Comparison of ENCODE assay signal across 10 mouse cellular contexts in the genomic region with DNA sequence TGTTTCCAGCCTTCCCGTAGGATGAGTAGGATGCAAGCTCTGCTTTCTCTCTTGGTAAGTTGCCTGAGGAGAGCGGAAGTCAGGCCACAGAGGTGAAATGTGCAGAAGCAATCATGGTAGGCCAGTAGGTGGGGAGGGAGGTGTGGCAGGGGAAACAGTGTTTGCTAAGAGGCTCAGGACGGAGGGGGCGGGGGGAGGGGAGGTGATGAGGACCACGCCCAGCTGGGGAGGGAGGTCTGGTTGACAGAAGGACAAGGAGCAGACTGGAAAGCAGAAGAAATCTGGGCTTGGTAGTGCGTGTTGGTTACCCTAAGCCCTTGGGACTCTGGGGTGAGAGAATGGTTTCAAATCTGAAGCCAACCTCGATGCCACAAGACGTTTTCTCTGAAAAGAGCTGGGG. TPM values are rescaled to one million over a fixed set of nuclear protein-coding genes. Genes with fewer than 3 reads are reported as not detected.
A peak's percentile ranks its signal among the peaks of the same experiment; 100 is the strongest.
DNase-seq lines count a peak whose midpoint lies in the region; ATAC-seq and TF ChIP-seq lines count a peak whose summit lies in the region.
"Had no signal": no experiment of that assay in that cellular context is flagged by ENCODE, and none has a peak within 500 bp of the region (broad histone marks: within the 10 kb centered on the region; RNA-seq: fewer than 3 reads in every experiment).

No protein-coding gene starts in this region.

- H3K4me2 ChIP-seq in stomach, embryonic 15.5 days: no peak overlapping the region

- TF ChIP-seq RAD21 in MEL (IDR thresholded peaks at IDR 0.05; ENCODE audit: low read depth, low read length): no peak

- no peaks in the 10 kb centered on the region for H3K27me3 ChIP-seq in MEL (ENCODE audit: control insufficient read depth in 1 of 2, insufficient read depth in 2 of 2, low read length in 2 of 2)
- no peaks in the 10 kb centered on the region for H3K27me3 ChIP-seq in stomach, embryonic 15.5 days (replicated peaks)

- H3K27ac ChIP-seq in MEL (ENCODE audit: control insufficient read depth, low read depth, low read length): no peak overlapping the region
- H3K27ac ChIP-seq in stomach, embryonic 15.5 days: peak overlapping the region; percentile 22; the same call in 1 of the 2 replicates

- H3K4me3 ChIP-seq in MEL (ENCODE audit: control insufficient read depth in 1 of 2, insufficient read depth in 1 of 2, low read depth in 2 of 2, low read length in 2 of 2): no peak overlapping the region
- H3K4me3 ChIP-seq in stomach, embryonic 15.5 days (replicated peaks): no peak overlapping the region
- H3K4me3 ChIP-seq: megakaryocyte, embryonic 14.5 days had no signal

- TF ChIP-seq POLR2A in MEL (IDR thresholded peaks at IDR 0.05; ENCODE audit: control insufficient read depth in 1 of 2, insufficient read depth in 1 of 2, low read depth in 1 of 2, low read length in 2 of 2, poor library complexity in 1 of 2): no peak

- no peak for TF ChIP-seq CTCF in MEL (IDR thresholded peaks at IDR 0.05 in 2 of 3, conservative IDR thresholded peaks at IDR 0.05 in 1 of 3; ENCODE audit: control insufficient read depth in 1 of 3, insufficient read depth in 1 of 3, low read depth in 2 of 3, low read length in 3 of 3, poor library complexity in 1 of 3, severe bottlenecking in 1 of 3)

- H3K9me3 ChIP-seq in MEL (replicated peaks; ENCODE audit: insufficient read depth, low read length): no peaks in the 10 kb centered on the region
- no peaks in the 10 kb centered on the region for H3K9me3 ChIP-seq in stomach, embryonic 15.5 days

- H3K79me2 ChIP-seq in MEL (ENCODE audit: control insufficient read depth, insufficient read depth, low read length, poor library complexity): no peaks in the 10 kb centered on the region

- H3K9ac ChIP-seq in MEL (ENCODE audit: control insufficient read depth, low read depth, low read length, poor library complexity, severe bottlenecking): no peak overlapping the region
- no peak overlapping the region for H3K9ac ChIP-seq in stomach, embryonic 15.5 days

- H3K4me1 ChIP-seq in MEL (ENCODE audit: control insufficient read depth in 1 of 2, insufficient read depth in 2 of 2, low read length in 2 of 2): peaks cover 0 to 7% of the 10 kb centered on the region in 2 experiments; a peak in 3 of 4 replicates
- peaks cover 9% of the 10 kb centered on the region for H3K4me1 ChIP-seq in stomach, embryonic 15.5 days

- DNase-seq in 3134 (ENCODE audit: extremely low read depth, insufficient read length, low spot score) (peak; percentile 63), MEL (ENCODE audit: low read depth, low spot score) (peak; percentile 62)
- DNase-seq in kidney, postnatal 36 days: peak; percentile 46 to 60
- no peak for DNase-seq in frontal cortex, postnatal 25 days (ENCODE audit: low spot score in 2 of 2)
- no peak for DNase-seq in cerebellum, adult 11-12 months
- no peak for DNase-seq in right cerebral cortex, postnatal 10 days (ENCODE audit: low spot score in 2 of 2)

- peaks cover 0 to 2% of the 10 kb centered on the region in 2 experiments; a peak in 2 of 4 replicates for H3K36me3 ChIP-seq in MEL (ENCODE audit: control insufficient read depth in 1 of 2, insufficient read depth in 2 of 2, low read length in 2 of 2)
- no peaks in the 10 kb centered on the region for H3K36me3 ChIP-seq in stomach, embryonic 15.5 days

- no peak for TF ChIP-seq EP300 in MEL (IDR thresholded peaks at IDR 0.05; ENCODE audit: low read depth in 1 of 2, low read length in 2 of 2)

- peak; percentile 80 for ATAC-seq in granulocyte monocyte progenitor cell, adult 5-6 weeks (replicated peaks; ENCODE audit: poor library complexity, severe bottlenecking)
- peak; percentile 25; the same call in 1 of the 2 replicates for ATAC-seq in stomach, embryonic 15.5 days (ENCODE audit: insufficient read depth, low FRiP score, low read depth)

- WGBS in stomach, embryonic 15.5 days: 23% methylated on average over 8 of the region's 8 CpGs

TF ChIP-seq in MEL, 35 proteins besides CTCF, POLR2A, EP300 and RAD21:
- TF ChIP-seq MYC (IDR thresholded peaks at IDR 0.05; ENCODE audit: low read depth, low read length): no peak
- TF ChIP-seq BHLHE40 (IDR thresholded peaks at IDR 0.05; ENCODE audit: borderline replicate concordance, low read depth, low read length): no peak
- TF ChIP-seq SMC3 (IDR thresholded peaks at IDR 0.05; ENCODE audit: low read depth, low read length): no peak
- TF ChIP-seq ZNF384 (IDR thresholded peaks at IDR 0.05; ENCODE audit: low read depth, low read length): no peak
- TF ChIP-seq ZC3H11A (IDR thresholded peaks at IDR 0.05; ENCODE audit: low read depth, low read length): no peak
- TF ChIP-seq MXI1 (IDR thresholded peaks at IDR 0.05; ENCODE audit: low read depth, low read length): no peak

RNA-seq across cellular contexts. Expression of a gene that starts 20.8 kb away (rescaled TPM):
- total RNA-seq in MEL (2012; rRNA removed): 72.0 and 88.6 TPM in 2 replicates
- polyA plus RNA-seq in MEL (2012; ENCODE audit: insufficient read depth in 1 of 2, insufficient read length in 2 of 2, low read depth in 1 of 2, low replicate concordance in 2 of 2, missing spikeins in 1 of 2): 100 to 1,000 TPM in 1 of 2 experiments, not detected in 1; 180 TPM
- 110 and 118 TPM in 2 replicates for total RNA-seq in granulocyte monocyte progenitor cell, adult 5-6 weeks (2014; fragmentation: Nextera tagmentation)
- 46.4 and 47.2 TPM in 2 replicates for total RNA-seq in granulocyte monocyte progenitor cell, adult 5-6 weeks (2017)
- 64.2 and 66.3 TPM in 2 replicates for polyA plus RNA-seq in stomach, embryonic 15.5 days (2015; fragmentation: Nextera tagmentation; extraction: Ambion mirVana)

RNA-seq across cellular contexts. Expression of a gene that starts 22.1 kb away (rescaled TPM):
- 279 and 288 TPM in 2 replicates for total RNA-seq in MEL (2012; rRNA removed)
- polyA plus RNA-seq in MEL (2012; ENCODE audit: insufficient read depth in 1 of 2, insufficient read length in 2 of 2, low read depth in 1 of 2, low replicate concordance in 2 of 2, missing spikeins in 1 of 2): 100 to 1,000 TPM in 1 of 2 experiments, not detected in 1; 297 TPM
- 141 and 168 TPM in 2 replicates for total RNA-seq in granulocyte monocyte progenitor cell, adult 5-6 weeks (2014; fragmentation: Nextera tagmentation)
- total RNA-seq in granulocyte monocyte progenitor cell, adult 5-6 weeks (2017): 102 and 128 TPM in 2 replicates
- 251 and 272 TPM in 2 replicates for polyA plus RNA-seq in stomach, embryonic 15.5 days (2015; fragmentation: Nextera tagmentation; extraction: Ambion mirVana)

RNA-seq across cellular contexts. Expression of a gene that starts 38.6 kb away (rescaled TPM):
- total RNA-seq in MEL (2012; rRNA removed): not detected in 2 replicates
- not detected for polyA plus RNA-seq in MEL (2012; ENCODE audit: insufficient read depth in 1 of 2, insufficient read length in 2 of 2, low read depth in 1 of 2, low replicate concordance in 2 of 2, missing spikeins in 1 of 2)
- total RNA-seq in granulocyte monocyte progenitor cell, adult 5-6 weeks (2014; fragmentation: Nextera tagmentation): not detected in 2 replicates
- total RNA-seq in granulocyte monocyte progenitor cell, adult 5-6 weeks (2017): not detected in 2 replicates
- polyA plus RNA-seq in stomach, embryonic 15.5 days (2015; fragmentation: Nextera tagmentation; extraction: Ambion mirVana): not detected in 2 replicates
- polyA plus RNA-seq: brain, embryonic 14.5 days had no signal

RNA-seq across cellular contexts. Expression of a gene that starts 55.4 kb away (rescaled TPM):
- total RNA-seq in MEL (2012; rRNA removed): 54.7 and 55.8 TPM in 2 replicates
- polyA plus RNA-seq in MEL (2012; ENCODE audit: insufficient read depth in 1 of 2, insufficient read length in 2 of 2, low read depth in 1 of 2, low replicate concordance in 2 of 2, missing spikeins in 1 of 2): 10 to 100 TPM in 1 of 2 experiments, not detected in 1; 93.5 TPM
- total RNA-seq in granulocyte monocyte progenitor cell, adult 5-6 weeks (2014; fragmentation: Nextera tagmentation): 36.8 and 50.4 TPM in 2 replicates
- total RNA-seq in granulocyte monocyte progenitor cell, adult 5-6 weeks (2017): 47.0 and 63.5 TPM in 2 replicates
- polyA plus RNA-seq in stomach, embryonic 15.5 days (2015; fragmentation: Nextera tagmentation; extraction: Ambion mirVana): 87.2 and 89.4 TPM in 2 replicates

RNA-seq across cellular contexts. Expression of a gene that starts 56.2 kb away (rescaled TPM):
- total RNA-seq in MEL (2012; rRNA removed): 12.6 and 15.9 TPM in 2 replicates
- polyA plus RNA-seq in MEL (2012; ENCODE audit: insufficient read depth in 1 of 2, insufficient read length in 2 of 2, low read depth in 1 of 2, low replicate concordance in 2 of 2, missing spikeins in 1 of 2): 10 to 100 TPM in 1 of 2 experiments, not detected in 1; 19.2 TPM
- total RNA-seq in granulocyte monocyte progenitor cell, adult 5-6 weeks (2014; fragmentation: Nextera tagmentation): 8.1 and 10.5 TPM in 2 replicates
- total RNA-seq in granulocyte monocyte progenitor cell, adult 5-6 weeks (2017): 9.3 and 11.0 TPM in 2 replicates
- 28.4 and 29.1 TPM in 2 replicates for polyA plus RNA-seq in stomach, embryonic 15.5 days (2015; fragmentation: Nextera tagmentation; extraction: Ambion mirVana)

Comparison
In these comparisons a context has a peak if more than half of its experiments do, and no peak if none do; other contexts are left out.
1. DNase-seq: peak in 3134 (single experiment), MEL (single experiment) and kidney, postnatal 36 days (2 of 2); none in frontal cortex, postnatal 25 days (0 of 2), cerebellum, adult 11-12 months (single experiment) and right cerebral cortex, postnatal 10 days (0 of 2).